Mouse (Mus musculus) induced T-regulatory cell, adult 2 months (primary cell): ENCODE data around the gene Mep1a.

ENCODE experiments used
- DNase-seq: peaks from one replicate; pipeline ENCODE4 v3.0.0-alpha.2; 2012; ENCODE audit warnings: low read depth

Mep1a gene

DNA sequence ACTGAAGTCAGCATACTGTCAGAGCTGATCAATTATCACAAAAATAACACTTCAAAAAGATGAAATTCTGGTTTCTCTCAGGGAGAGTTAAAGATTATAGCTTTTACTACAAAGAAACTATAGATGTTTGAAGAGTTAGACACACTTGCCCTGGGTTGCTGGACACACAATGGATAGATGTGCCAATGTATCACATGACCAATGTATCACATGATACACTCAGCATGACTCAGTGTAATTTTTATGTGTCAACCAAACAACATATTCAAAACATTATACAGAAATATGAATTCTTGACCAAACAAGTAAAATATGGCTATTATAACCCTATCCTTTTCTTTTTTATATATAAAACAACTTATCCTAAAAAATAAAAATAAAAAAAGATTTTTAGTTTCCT, 25.0 kb downstream of the Mep1a start:
- no peak for DNase-seq

DNA sequence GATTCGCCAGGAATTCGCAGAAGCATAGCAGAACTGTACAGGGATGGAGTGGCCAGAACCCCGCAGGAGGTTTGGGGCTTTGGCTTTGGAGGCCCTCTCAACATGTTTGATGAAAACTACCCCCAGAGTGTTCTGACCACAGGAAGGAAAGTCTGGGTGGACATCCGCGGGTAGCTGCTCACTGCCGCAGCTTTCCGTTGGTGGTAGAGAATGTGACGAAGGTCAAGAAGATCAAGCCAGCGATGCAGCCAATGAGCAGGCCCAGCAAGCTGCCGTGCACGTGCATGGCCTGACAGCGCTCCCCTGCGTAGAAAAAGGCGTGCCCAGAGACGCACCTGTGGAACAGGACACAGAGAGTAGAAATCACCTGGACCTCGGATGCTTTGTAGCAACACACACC, 27.8 kb downstream of the Mep1a start:
- DNase-seq: no peak

DNA sequence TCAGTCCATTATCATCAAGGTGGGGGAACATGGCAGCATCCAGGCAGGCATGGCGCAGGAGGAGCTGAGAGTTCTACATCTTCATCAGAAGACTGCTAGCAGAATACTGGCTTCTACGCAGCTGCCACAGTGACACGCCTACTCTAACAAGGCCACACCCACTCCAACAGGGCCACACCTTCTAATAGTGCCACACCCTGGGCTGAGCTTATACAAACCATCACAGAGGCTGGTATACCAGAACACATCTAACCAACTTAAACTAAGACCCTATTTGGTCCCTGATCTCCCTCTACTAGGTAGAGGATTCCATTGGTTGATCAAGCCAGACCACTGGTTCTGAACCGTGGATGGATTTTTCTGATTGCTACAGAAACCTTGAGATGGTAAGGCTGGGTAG, 30.1 kb downstream of the Mep1a start:
- DNase-seq: no peak

DNA sequence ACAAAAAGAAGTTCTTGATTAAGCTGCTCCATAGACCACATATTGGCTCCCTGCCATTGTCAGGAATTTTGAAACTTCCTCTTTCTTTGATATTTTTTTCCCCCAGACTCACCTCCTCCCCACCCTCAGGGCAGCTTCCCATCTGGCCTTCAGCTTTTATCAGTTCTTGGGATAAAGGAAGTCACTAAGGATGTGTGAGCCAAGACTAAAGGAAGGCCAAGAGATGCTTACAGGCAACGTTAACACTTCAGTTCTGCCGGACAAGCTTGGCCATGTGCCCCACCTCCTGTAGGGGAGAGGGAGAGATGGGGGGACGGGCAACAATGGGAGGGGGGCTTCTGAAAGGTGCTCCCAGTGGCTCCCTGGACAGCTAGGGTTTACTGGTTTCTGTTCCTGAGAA, 32.6 kb downstream of the Mep1a start:
- DNase-seq: no peak

DNA sequence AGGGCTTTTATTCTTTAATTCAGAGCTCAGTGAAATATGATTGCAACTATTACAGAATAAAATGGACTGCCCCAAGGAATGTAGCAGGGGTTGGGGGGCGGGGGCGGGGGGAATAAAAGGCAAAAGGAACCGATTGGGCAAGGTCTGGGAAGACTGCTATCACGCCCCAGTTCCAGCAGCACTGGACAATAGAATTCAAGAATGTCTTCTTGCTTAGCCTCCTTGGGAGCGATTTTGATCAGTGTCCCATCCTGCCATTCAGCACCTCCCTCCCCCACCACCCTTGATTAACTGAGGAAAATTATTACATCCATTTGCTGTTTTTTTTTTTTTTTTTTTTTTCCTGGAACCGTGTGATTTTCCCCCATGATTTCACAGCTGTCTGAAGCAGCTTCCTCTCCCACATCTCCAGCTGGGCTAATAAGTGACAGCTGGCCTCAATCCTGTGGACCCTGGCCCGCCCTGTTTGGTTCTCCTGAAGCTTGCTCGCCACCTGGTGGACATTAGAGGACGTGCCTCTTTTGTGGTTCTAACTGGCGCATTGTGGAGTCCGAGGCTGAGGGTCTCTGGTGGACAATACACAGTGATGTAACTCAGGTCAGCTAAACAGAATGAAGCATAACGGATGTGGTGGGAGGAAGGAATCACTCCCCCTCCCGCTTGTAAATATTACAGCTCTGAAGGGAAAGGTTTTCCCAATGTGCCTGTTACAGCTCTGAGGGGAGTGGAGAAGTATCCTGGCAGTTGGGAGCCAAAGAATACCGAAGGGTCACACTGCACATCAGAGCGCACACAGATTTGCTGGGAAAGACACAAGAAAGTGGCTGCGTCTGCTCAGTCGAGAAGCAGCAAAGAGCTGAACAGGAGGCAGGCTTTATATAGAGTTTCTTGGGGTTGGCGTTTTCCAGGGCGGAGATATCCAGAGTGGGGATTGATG, 42.1 kb downstream of the Mep1a start:
- peak; percentile 34 for DNase-seq

DNA sequence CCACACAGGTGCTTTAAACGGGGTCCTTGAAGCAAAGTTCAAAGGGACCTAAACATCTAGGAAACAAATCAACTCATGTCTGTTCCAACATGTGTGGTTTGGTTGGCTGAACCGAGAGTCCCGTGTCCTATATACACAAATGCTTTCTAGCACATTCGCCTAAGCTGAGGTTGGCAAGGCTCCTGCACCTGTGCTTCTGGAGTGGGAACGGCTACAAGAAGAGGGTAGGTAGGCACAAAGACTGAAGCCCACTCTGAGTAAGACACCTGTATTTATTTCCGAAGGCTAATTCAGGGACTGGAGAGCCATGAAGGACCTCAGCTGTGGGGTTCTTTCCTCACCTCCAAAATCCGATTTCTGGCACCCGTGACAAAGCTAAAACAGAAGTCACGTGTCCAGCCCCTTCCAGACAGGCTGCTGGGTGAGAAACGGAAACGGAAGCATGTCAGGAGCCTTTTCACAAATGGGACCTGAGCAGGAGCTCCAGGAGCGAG, 42.8 kb downstream of the Mep1a start:
- DNase-seq: no peak

DNA sequence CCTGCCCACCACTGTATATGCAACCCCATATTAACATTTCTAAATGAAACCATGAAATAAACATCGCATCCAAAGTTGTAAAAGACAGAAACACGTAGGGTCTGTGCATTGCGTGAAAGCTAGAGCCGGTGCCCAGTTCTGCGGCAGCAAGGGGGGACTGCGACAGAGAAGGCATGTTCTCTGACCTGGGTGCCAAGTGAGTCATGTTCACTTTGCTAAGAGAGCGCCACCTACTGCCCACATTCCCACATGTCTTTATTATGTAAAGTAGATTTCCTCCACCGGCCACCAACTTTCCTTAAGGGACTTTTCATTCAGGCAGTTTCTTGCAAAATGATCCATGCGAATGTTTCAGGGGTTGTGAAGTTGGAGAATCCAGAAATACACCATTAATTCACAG, 44.0 kb downstream of the Mep1a start:
- DNase-seq: peak; percentile 45

DNA sequence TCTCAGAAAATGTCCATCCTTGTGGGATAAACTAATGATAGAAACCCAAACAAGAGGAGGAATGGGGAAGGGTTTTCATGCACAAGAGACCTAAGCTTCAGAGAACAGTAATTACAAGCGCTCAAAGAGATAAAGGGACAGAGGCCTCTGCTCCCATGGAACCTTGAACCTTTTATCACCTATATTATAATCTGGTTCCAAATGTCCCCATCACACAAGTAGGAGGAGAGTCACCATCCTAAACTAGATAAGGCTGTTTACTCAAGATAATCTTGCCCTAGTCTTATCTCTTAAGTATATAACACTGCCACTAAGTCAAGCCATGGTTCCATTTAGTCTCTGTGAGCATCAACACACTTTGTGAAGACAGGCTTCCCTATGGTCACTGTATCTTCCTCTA, 51.4 kb downstream of the Mep1a start:
- no peak for DNase-seq

DNA sequence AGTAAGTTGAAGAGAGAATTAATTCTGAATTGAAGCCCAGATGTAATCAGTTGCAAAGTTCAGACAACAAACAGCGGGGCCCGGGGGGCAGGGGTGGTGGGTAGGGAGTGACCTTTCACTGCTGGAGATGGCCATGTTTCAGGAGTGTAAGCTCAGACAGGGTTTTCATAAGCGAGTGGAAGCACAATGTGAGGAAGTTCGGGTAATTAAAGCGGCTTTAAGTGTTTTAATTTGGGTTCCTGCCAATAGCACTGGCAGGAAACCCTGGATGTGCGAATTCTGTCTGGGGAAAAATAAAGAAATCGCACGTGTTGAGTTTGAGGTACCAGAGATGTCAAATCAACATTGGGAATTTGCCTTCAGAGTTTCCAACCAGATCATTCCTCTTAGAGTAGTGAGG, 68.1 kb downstream of the Mep1a start:
- no peak for DNase-seq

DNA sequence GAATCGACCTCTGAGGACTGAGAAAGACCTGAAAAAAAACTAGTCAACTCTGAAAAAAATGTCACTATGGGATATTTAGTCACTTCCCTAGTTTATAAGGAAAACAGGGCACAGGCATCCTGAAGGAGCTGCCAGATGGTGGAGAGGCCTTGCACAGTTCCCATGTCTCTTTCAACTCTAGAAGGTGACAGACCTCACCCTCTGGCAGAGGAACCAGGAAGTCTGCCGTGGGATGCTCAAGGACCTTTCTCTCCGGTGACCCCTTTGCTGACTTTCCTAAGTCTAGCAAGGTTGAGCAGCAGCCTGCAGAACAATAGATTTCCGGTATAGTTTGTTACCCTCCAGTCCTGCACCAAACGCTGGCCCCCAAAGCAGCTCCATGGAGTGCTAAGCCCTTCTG, 70.9 kb downstream of the Mep1a start:
- DNase-seq: no peak
